Mouse (Mus musculus) spleen, adult 10 weeks (tissue): ENCODE results near the gene Gm4491. TPM values are rescaled to one million over a fixed set of nuclear protein-coding genes. Genes with fewer than 3 reads are reported as not detected.

Source experiments
- polyA plus RNA-seq: library from polyadenylated mRNA; stranded (reverse); fragments of 350-450 nt; fragmentation: Illumina TruSeq; extraction: RNeasy Lipid Tissue Mini Kit (QIAGEN cat#74804); gene quantifications from one replicate; pipeline ENCODE4 v1.2.3, GENCODE M21; 2015; ENCODE audit warnings: low replicate concordance; ENCODE audit not compliant: insufficient read depth

Gm4491 gene
- not detected for polyA plus RNA-seq

DNA sequence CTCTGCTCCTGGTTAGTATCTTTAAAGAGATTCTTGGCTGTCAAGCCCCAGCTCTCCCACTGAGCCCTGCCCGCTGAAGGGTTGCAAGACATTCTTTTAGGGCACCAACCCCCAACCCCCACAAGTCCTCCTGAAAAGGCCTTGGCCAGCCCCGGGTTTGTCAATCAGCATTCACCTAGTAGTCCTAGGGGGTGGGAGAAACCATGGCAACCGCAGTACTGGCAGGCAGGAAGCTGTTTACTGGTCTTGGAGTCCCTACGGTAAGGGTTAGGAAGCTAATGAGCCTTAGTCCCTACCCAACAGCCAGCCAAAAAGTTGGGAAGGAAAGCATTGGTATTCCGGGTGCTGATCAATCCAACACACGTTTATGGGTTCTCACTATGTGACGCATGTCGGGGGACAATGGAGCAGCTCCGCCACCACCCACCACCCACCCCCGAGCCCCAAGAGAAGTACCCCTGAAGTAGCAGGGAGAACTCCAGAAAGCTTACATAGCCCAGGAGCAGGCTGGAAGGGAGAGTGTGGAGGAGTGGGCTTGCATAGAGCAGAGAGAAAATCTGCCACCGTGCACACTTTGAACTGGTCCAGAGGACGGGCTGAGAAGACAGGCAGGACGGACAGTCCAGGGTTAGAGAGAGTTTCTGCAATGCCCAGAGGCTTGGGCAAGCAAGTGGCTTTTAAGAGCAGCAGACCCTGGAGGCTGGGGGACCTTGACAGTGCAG is at the start of gene Gm4491:
Gene Gm4491, minus strand, starts transcription at position 61 of the 722 bp plus-strand sequence.

GRCm38 (mm10) chr14:57133161-57133661 is 17.5 kb upstream of the Gm4491 start, which contains the start of gene Gjb6:
Gene Gjb6 (minus strand): TSS chr14:57133611.

GRCm38 (mm10) chr14:57104106-57105023 is 11.3 kb downstream of the Gm4491 start, which contains the start of gene Gjb2:
Gene Gjb2 (minus strand): TSS chr14:57104702.

Other genes starting within 250 kb of the Gm4491 start
- 104 TPM for gene Zmym2, start 229.2 kb downstream of the Gm4491 start, polyA plus RNA-seq
- not detected for gene Gja3, start 57.8 kb downstream of the Gm4491 start, polyA plus RNA-seq
- gene Gjb2, start 11.2 kb downstream of the Gm4491 start, polyA plus RNA-seq: 0.46 TPM
- gene Gjb6, start 17.7 kb upstream of the Gm4491 start, polyA plus RNA-seq: not detected